Mouse (Mus musculus) lung, adult 2 months (tissue): ENCODE data around the gene Gm20388.

ENCODE experiments used
- CTCF ChIP-seq: fragments of 200-500 bp; IDR thresholded peaks from 2 replicates; pipeline ENCODE4 v1.5.1; 2011; ENCODE audit warnings: mild to moderate bottlenecking, low read length, control low read depth; ENCODE audit not compliant: insufficient read depth
- POLR2A ChIP-seq: fragments of 200-500 bp; IDR thresholded peaks from 2 replicates; pipeline ENCODE4 v1.6.1; 2011; ENCODE audit warnings: low read depth, mild to moderate bottlenecking, control low read depth, low read length, borderline replicate concordance; ENCODE audit errors: extremely low read depth

GRCm38 (mm10) chr8:121251089-121251488, 1340.4 kb downstream of the Gm20388 start:
- TF ChIP-seq CTCF (no peak), POLR2A (no peak)
